Mouse (Mus musculus) hindbrain, postnatal 0 days (tissue): ENCODE measurements around the gene Pakap. TPM values are rescaled to one million over a fixed set of nuclear protein-coding genes. Genes with fewer than 3 reads are reported as not detected.

Experiments
- ATAC-seq: fragments of 200-750 bp; cut with Nextera tagmentation; 2 replicates; pipeline ENCODE4 v1.8.0; 2017; ENCODE audit warnings: mild to moderate bottlenecking, moderate TSS enrichment, moderate library complexity
- DNase-seq: peaks from one replicate; pipeline ENCODE4 v3.0.0-alpha.2; 2015; ENCODE audit warnings: low spot score
- H3K27ac ChIP-seq: fragments of 300-500 bp; sonication (generic); 2 replicates; pipeline ENCODE4 v1.5.1; 2014; ENCODE audit warnings: mild to moderate bottlenecking
- H3K27me3 ChIP-seq: fragments of 300-500 bp; sonication (generic); 2 replicates; pipeline ENCODE4 v1.6.1; 2014; ENCODE audit warnings: low read length, mixed read lengths; ENCODE audit not compliant: insufficient read depth
- H3K36me3 ChIP-seq: fragments of 300-500 bp; sonication (generic); 2 replicates; pipeline ENCODE4 v1.6.1; 2014; ENCODE audit warnings: low read length, mixed read lengths; ENCODE audit not compliant: insufficient read depth
- H3K4me1 ChIP-seq: fragments of 300-500 bp; sonication (generic); 2 replicates; pipeline ENCODE4 v1.6.1; 2014; ENCODE audit warnings: antibody characterized with exemption, low read length, mixed read lengths; ENCODE audit not compliant: insufficient read depth
- H3K4me2 ChIP-seq: fragments of 300-500 bp; sonication (generic); 2 replicates; pipeline ENCODE4 v1.6.1; 2014; ENCODE audit warnings: low read depth, mild to moderate bottlenecking, low read length, moderate library complexity, mixed read lengths
- H3K4me3 ChIP-seq: fragments of 300-500 bp; sonication (generic); 2 replicates; pipeline ENCODE4 v1.5.1; 2014; ENCODE audit warnings: low read length
- H3K9ac ChIP-seq: fragments of 300-500 bp; sonication (generic); replicated peaks from 2 replicates; pipeline ENCODE4 v1.6.1; 2014; ENCODE audit warnings: mild to moderate bottlenecking, low read length, moderate library complexity, mixed read lengths
- H3K9me3 ChIP-seq: fragments of 300-500 bp; sonication (generic); 2 replicates; pipeline ENCODE4 v1.6.1; 2016; ENCODE audit warnings: low read length, mixed read lengths
- CTCF ChIP-seq: IDR thresholded peaks from 2 replicates; pipeline ENCODE4 v1.5.1; 2016; ENCODE audit warnings: antibody characterized with exemption, control low read depth, low read depth
- WGBS: fragments of 180-500 bp; shearing (Covaris S2); extraction: QIAGEN DNeasy Blood & Tissue Kit; methylation state at CpG from one replicate; pipeline ENCODE4 v1.1.7; 2014; 5-methylcytosine and 5-hydroxymethylcytosine counted together
- polyA plus RNA-seq: library from polyadenylated mRNA; unstranded; fragments of >200 nt; fragmentation: Nextera tagmentation; extraction: Ambion mirVana; gene quantifications from 2 replicates; pipeline ENCODE4 v1.2.1, GENCODE M21; 2015
- total RNA-seq: library from RNA; depleted of rRNA; stranded (reverse); fragments of >200 nt; gene quantifications from 2 replicates; pipeline ENCODE4 v1.2.3, GENCODE M21; 2014

The Pakap gene
- total and polyA plus RNA-seq, 2 experiments from 2014 or later, result 9.7 to 14.3 TPM

DNA sequence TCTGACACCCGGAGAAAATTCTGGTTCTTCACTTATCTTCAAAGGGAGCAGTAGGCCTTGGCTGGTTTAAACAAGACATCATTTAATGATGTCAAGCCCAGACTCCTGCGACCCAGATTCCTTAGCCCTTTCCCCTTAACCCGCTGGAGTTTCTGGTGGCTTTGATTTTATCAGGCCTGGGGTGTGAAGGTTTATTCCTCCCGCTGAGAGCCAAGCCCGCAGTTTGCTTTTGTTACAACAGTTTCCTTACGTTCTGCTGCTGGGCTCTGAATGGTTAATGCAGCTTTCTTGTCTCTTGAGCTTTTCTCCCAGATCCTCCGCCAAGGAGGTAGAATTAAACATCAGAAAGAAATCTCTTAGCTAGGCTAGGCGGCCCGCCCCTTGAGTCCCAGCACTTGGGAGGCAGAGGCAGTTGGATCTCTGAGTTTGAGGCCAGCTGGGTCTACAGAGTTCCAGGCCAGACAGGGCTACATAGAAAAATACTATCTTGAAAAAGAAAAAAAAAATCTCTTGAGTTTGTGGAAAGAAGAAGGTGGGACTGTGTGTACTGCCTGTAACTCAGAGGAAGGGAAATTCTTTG lies 284.6 kb downstream of the Pakap start:
- WGBS, result 37% methylated on average over 9 of the region's 9 CpGs
- Histone ChIP-seq H3K4me1 (no peaks in the 10 kb centered on the region), H3K36me3 (peaks cover 23% of the 10 kb centered on the region; the same call in 1 of the 2 replicates), H3K9ac (no peak overlapping the region), H3K9me3 (no peaks in the 10 kb centered on the region), H3K27ac (no peak overlapping the region), H3K4me3 (no peak overlapping the region), H3K27me3 (no peaks in the 10 kb centered on the region), H3K4me2 (no peak overlapping the region)
- TF ChIP-seq CTCF, result no peak
- DNase-seq (no peak), ATAC-seq (no peak)

DNA sequence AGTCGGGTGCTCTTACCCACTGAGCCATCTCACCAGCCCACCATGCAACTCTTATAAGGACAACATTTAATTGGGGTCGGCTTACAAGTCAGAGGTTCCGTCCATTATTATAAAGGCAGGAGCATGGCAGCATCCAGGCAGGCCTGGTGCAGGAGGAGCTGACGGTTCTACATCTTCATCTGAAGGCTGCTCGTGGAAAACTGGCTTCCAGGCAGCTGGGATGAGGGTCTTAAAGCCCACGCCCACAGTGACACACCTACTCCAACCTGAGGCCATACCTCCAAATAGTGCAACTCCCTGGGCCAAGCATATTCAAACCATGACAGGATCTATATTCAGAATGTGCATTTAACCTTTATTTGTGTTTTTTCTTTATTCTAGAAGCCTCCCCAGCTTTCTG lies 286.2 kb downstream of the Pakap start:
- ATAC-seq (no peak), DNase-seq (no peak)
- TF ChIP-seq CTCF, result no peak
- WGBS, result 89% methylated on average over 6 of the region's 6 CpGs
- Histone ChIP-seq H3K27me3 (no peaks in the 10 kb centered on the region), H3K27ac (no peak overlapping the region), H3K36me3 (peaks cover 23% of the 10 kb centered on the region; the same call in 1 of the 2 replicates), H3K4me3 (no peak overlapping the region), H3K9me3 (no peaks in the 10 kb centered on the region), H3K4me2 (no peak overlapping the region), H3K9ac (no peak overlapping the region), H3K4me1 (no peaks in the 10 kb centered on the region)

DNA sequence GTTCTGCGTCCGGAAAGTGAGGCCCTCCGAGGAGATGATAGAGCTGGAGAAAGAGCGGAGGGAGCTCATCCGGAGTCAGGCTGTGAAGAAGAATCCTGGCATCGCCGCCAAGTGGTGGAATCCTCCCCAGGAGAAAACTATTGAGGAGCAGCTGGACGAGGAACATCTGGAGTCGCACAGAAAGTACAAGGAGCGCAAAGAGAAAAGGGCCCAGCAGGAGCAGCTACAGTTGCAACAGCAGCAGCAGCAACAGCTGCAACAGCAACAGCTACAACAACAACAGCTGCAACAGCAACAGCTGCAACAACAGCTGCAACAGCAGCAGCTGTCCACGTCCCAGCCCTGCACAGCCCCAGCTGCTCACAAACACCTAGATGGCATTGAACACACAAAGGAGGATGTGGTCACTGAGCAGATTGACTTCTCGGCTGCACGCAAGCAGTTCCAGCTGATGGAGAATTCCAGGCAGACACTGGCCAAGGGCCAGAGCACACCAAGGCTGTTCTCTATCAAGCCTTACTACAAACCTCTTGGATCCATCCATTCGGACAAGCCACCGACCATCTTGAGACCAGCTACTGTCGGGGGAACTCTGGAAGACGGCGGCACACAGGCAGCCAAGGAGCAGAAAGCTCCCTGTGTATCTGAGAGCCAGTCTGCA lies 287.4 kb downstream of the Pakap start:
- Histone ChIP-seq H3K27me3 (no peaks in the 10 kb centered on the region), H3K4me3 (no peak overlapping the region)
- no peak for TF ChIP-seq CTCF

DNA sequence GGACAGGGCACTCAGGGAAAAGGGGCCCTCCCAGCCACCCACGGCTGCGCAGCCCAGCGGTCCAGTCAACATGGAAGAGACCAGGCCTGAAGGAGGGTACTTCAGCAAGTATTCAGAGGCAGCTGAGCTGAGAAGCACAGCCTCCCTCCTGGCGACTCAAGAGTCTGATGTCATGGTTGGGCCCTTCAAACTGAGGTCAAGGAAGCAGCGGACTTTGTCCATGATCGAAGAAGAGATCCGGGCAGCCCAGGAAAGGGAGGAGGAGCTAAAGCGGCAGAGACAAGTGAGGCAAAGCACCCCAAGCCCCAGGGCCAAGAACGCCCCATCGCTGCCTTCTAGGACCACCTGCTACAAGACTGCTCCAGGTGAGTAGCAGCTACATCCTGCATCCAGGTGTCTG lies 288.7 kb downstream of the Pakap start:
- no peak for TF ChIP-seq CTCF
- Histone ChIP-seq H3K9me3 (no peaks in the 10 kb centered on the region), H3K4me1 (no peaks in the 10 kb centered on the region), H3K9ac (no peak overlapping the region), H3K27me3 (no peaks in the 10 kb centered on the region), H3K36me3 (peaks cover 23% of the 10 kb centered on the region; the same call in 1 of the 2 replicates), H3K4me3 (no peak overlapping the region), H3K4me2 (no peak overlapping the region), H3K27ac (no peak overlapping the region)
- no peak for ATAC-seq
- DNase-seq, result no peak
- 96% methylated on average over 10 of the region's 10 CpGs for WGBS

More for the DNA sequence above, 287.4 kb downstream of the Pakap start:
- DNase-seq (no peak), ATAC-seq (no peak)
- Histone ChIP-seq H3K9ac (no peak overlapping the region), H3K27ac (no peak overlapping the region), H3K4me2 (no peak overlapping the region), H3K9me3 (no peaks in the 10 kb centered on the region), H3K36me3 (peaks cover 23% of the 10 kb centered on the region; the same call in 1 of the 2 replicates), H3K4me1 (no peaks in the 10 kb centered on the region)
- WGBS, result 87% methylated on average over 18 of the region's 18 CpGs

DNA sequence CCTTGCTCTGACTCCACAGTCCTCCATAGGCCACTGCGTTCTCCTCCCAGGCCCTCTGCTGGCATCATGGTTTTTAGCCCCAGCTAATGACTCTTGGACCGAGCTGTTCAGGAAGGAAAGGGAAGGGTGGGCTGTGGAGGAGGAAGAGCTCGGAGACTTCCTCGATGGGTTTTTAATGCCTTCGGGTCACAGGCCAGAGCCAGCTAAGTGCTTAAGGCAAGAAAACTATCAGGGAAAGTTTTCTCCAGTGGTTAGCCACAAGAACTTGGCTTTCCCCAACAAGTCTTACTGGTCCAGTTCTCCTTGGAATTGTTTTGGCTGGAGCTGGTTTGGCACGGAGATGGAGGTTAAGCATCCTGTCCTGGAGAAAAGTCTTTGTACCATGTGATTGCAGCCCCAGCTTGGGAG lies 292.2 kb downstream of the Pakap start:
- Histone ChIP-seq H3K4me2 (no peak overlapping the region), H3K36me3 (peaks cover 17% of the 10 kb centered on the region; the same call in 1 of the 2 replicates), H3K4me3 (no peak overlapping the region), H3K9me3 (no peaks in the 10 kb centered on the region), H3K27ac (no peak overlapping the region), H3K9ac (no peak overlapping the region), H3K4me1 (no peaks in the 10 kb centered on the region), H3K27me3 (no peaks in the 10 kb centered on the region)
- no peak for TF ChIP-seq CTCF
- DNase-seq (no peak), ATAC-seq (no peak)
- WGBS, result 91% methylated on average over 6 of the region's 6 CpGs

DNA sequence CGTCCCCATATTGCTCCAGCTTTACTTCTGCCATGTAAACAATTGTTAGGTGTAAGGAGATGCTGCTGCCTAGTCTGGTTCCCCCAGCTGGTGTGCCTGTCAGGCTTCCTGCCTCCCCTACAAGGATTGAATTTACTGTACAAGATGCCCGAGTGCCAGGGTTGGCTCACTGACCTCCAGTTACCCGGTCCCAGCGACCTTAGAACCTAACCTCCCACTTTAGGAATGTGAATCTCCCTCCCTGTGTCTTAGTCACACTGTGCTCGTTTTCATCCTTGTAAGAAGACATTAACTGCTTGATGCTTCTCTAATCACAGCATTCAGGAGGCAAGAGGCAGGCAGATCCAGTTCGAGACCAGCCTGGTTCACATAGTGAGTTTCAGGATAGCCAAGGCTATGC lies 293.2 kb downstream of the Pakap start:
- ATAC-seq (no peak), DNase-seq (no peak)
- WGBS, result 77% methylated on average over 6 of the region's 6 CpGs
- Histone ChIP-seq H3K36me3 (peaks cover 9% of the 10 kb centered on the region; the same call in 1 of the 2 replicates), H3K27ac (no peak overlapping the region), H3K9ac (no peak overlapping the region), H3K27me3 (no peaks in the 10 kb centered on the region), H3K9me3 (no peaks in the 10 kb centered on the region), H3K4me2 (no peak overlapping the region), H3K4me3 (no peak overlapping the region), H3K4me1 (no peaks in the 10 kb centered on the region)
- TF ChIP-seq CTCF, result no peak

DNA sequence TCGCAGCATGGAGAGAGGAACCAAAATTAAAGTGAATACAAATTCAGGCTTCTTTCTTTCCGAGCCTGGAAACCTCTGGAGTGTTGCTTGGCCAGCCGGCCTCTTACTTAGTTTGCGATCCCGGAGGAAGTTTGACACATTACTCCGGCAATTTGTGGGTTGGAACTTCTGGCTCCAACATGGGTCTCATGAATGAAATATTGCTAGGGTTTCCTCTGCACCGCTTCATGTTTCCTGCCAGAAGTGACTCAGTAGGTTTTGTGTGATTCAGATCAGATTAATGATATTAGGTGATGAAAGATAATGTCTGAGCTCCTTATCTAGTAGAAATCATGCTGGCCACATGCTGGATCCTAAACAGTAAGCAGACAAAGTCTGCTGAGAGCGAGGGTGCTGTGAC lies 293.9 kb downstream of the Pakap start:
- no peak overlapping the region for H3K27ac ChIP-seq
- TF ChIP-seq CTCF, result no peak
- WGBS, result 80% methylated on average over 8 of the region's 8 CpGs
- no peak for ATAC-seq
- H3K36me3 ChIP-seq, result peaks cover 2% of the 10 kb centered on the region; the same call in 1 of the 2 replicates
- H3K9me3 ChIP-seq, result no peaks in the 10 kb centered on the region
- no peak overlapping the region for H3K4me2 ChIP-seq
- H3K4me1 ChIP-seq, result peaks cover 1% of the 10 kb centered on the region; the same call in 1 of the 2 replicates
- no peak for DNase-seq
- no peaks in the 10 kb centered on the region for H3K27me3 ChIP-seq
- H3K4me3 ChIP-seq, result no peak overlapping the region
- H3K9ac ChIP-seq, result no peak overlapping the region
